Mouse (Mus musculus) lung, adult 2 months (tissue): Measurements from ENCODE around the gene Extl1.

ENCODE experiments used
- CTCF ChIP-seq: fragments of 200-500 bp; IDR thresholded peaks from 2 replicates; pipeline ENCODE4 v1.5.1; 2011; ENCODE audit warnings: mild to moderate bottlenecking, low read length, control low read depth; ENCODE audit not compliant: insufficient read depth
- POLR2A ChIP-seq: fragments of 200-500 bp; IDR thresholded peaks from 2 replicates; pipeline ENCODE4 v1.6.1; 2011; ENCODE audit warnings: low read depth, mild to moderate bottlenecking, control low read depth, low read length, borderline replicate concordance; ENCODE audit errors: extremely low read depth

DNA sequence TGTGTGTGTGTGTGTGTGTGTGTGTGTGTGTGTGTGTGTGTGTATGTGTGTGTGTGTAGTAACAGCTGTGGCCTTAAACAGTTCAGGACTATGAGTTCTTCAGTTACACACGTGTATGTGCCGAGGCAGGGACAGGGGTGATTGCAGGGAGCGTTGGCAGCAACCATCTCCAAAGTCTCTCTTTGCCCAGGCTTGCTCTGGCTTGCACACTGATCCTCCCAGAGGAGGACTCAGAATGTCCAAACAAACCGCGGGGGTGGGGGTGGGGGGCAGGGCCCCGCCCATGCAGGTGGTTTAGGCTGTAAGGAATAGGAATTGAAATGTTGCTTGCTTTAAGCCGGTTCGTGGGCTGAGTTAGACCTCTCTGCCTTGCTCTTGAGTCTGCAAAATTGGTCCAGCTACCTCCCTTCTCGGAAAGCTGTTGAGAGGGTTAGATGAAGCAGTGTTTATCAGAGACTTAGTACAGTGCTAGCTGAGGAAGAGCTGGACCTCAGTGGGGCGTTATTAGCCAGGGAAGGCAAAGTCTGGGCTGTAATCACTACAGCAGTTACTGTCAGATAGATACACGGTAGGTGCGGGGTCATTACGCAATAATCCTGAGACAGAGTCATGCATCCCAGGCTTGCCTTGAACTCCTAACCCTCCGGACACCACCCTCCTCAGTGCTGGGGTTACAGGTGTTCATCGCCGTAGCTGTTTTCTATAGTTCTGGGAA is 18.4 kb upstream of the Extl1 start:
- TF ChIP-seq POLR2A (no peak), CTCF (no peak)
